Mouse (Mus musculus) liver, embryonic 12.5 days (tissue): Measurements from ENCODE around the gene Selp. TPM values are rescaled to one million over a fixed set of nuclear protein-coding genes. Genes with fewer than 3 reads are reported as not detected.

Experiments
- ATAC-seq: fragments of 200-750 bp; cut with Nextera tagmentation; 2 replicates; pipeline ENCODE4 v1.8.0; 2017; ENCODE audit warnings: moderate number of reproducible peaks, mild to moderate bottlenecking, moderate library complexity
- H3K27ac ChIP-seq: fragments of 300-500 bp; sonication (generic); 2 replicates; pipeline ENCODE4 v1.5.1; 2016; ENCODE audit warnings: mild to moderate bottlenecking
- H3K27me3 ChIP-seq: fragments of 300-500 bp; sonication (generic); replicated peaks from 2 replicates; pipeline ENCODE4 v1.6.1; 2016; ENCODE audit warnings: mild to moderate bottlenecking, moderate library complexity
- H3K36me3 ChIP-seq: fragments of 300-500 bp; sonication (generic); 2 replicates; pipeline ENCODE4 v1.6.1; 2016; ENCODE audit warnings: mild to moderate bottlenecking, moderate library complexity
- H3K4me1 ChIP-seq: fragments of 300-500 bp; sonication (generic); 2 replicates; pipeline ENCODE4 v1.6.1; 2016
- H3K4me2 ChIP-seq: fragments of 300-500 bp; sonication (generic); 2 replicates; pipeline ENCODE4 v1.6.1; 2016; ENCODE audit warnings: mild to moderate bottlenecking, moderate library complexity
- H3K4me3 ChIP-seq: fragments of 300-500 bp; sonication (generic); 2 replicates; pipeline ENCODE4 v1.5.1; 2016; ENCODE audit warnings: mild to moderate bottlenecking, moderate library complexity
- H3K9ac ChIP-seq: fragments of 300-500 bp; sonication (generic); 2 replicates; pipeline ENCODE4 v1.6.1; 2016; ENCODE audit warnings: mild to moderate bottlenecking, moderate library complexity
- H3K9me3 ChIP-seq: fragments of 300-500 bp; sonication (generic); replicated peaks from 2 replicates; pipeline ENCODE4 v1.6.1; 2016; ENCODE audit warnings: mild to moderate bottlenecking, moderate library complexity
- WGBS: fragments of 180-500 bp; shearing (Covaris S2); methylation state at CpG from one replicate; pipeline ENCODE4 v1.1.7; 2016; ENCODE audit not compliant: insufficient replicate concordance; 5-methylcytosine and 5-hydroxymethylcytosine counted together
- polyA plus RNA-seq: library from polyadenylated mRNA; unstranded; fragments of >200 nt; fragmentation: Nextera tagmentation; extraction: Ambion mirVana; gene quantifications from 2 replicates; pipeline ENCODE4 v1.2.1, GENCODE M21; 2016

The Selp gene
- polyA plus RNA-seq, 1 experiment from 2014 or later, result 0.41 TPM

GRCm38 (mm10) chr1:164184871-164185223, 69.8 kb downstream of the Selp start:
- H3K4me1 ChIP-seq, result no peaks in the 10 kb centered on the region
- no peak for ATAC-seq

GRCm38 (mm10) chr1:164185316-164185715, 70.3 kb downstream of the Selp start:
- Histone ChIP-seq H3K27me3 (no peaks in the 10 kb centered on the region), H3K4me2 (no peak overlapping the region), H3K4me3 (no peak overlapping the region), H3K4me1 (no peaks in the 10 kb centered on the region), H3K36me3 (peaks cover 2% of the 10 kb centered on the region), H3K9ac (no peak overlapping the region), H3K9me3 (no peaks in the 10 kb centered on the region), H3K27ac (no peak overlapping the region)
- ATAC-seq, result no peak
- WGBS, result 78% methylated on average over 4 of the region's 4 CpGs

More at GRCm38 (mm10) chr1:164184871-164185223, 69.8 kb downstream of the Selp start:
- Histone ChIP-seq H3K4me2 (no peak overlapping the region), H3K4me3 (no peak overlapping the region), H3K36me3 (peaks cover 2% of the 10 kb centered on the region; the same call in 1 of the 2 replicates), H3K27me3 (no peaks in the 10 kb centered on the region), H3K9me3 (no peaks in the 10 kb centered on the region), H3K27ac (no peak overlapping the region), H3K9ac (no peak overlapping the region)
- 31% methylated on average over 8 of the region's 8 CpGs for WGBS

GRCm38 (mm10) chr1:164187002-164187560, 72.0 kb downstream of the Selp start:
- no peak for ATAC-seq
- no peaks in the 10 kb centered on the region for H3K27me3 ChIP-seq
- no peaks in the 10 kb centered on the region for H3K4me1 ChIP-seq
- H3K9ac ChIP-seq, result no peak overlapping the region
- H3K4me3 ChIP-seq, result no peak overlapping the region
- peaks cover 2% of the 10 kb centered on the region for H3K36me3 ChIP-seq
- WGBS, result 71% methylated on average over 1 of the region's 1 CpGs
- no peak overlapping the region for H3K4me2 ChIP-seq
- no peak overlapping the region for H3K27ac ChIP-seq
- no peaks in the 10 kb centered on the region for H3K9me3 ChIP-seq

- no peak overlapping the region for H3K27ac ChIP-seq
- H3K27me3 ChIP-seq, result no peaks in the 10 kb centered on the region
- H3K9ac ChIP-seq, result no peak overlapping the region
- H3K4me3 ChIP-seq, result no peak overlapping the region
- no peak for ATAC-seq
- peaks cover 6% of the 10 kb centered on the region for H3K36me3 ChIP-seq
- H3K9me3 ChIP-seq, result no peaks in the 10 kb centered on the region
- H3K4me1 ChIP-seq, result no peaks in the 10 kb centered on the region
- H3K4me2 ChIP-seq, result no peak overlapping the region
- WGBS, result 69% methylated on average over 4 of the region's 4 CpGs
Observed at GRCm38 (mm10) chr1:164199551-164199950, 84.5 kb downstream of the Selp start.

Other genes starting within 250 kb of the Selp start
- 17.0 and 18.8 TPM in 2 replicates for gene Scyl3, start 186.2 kb upstream of the Selp start, polyA plus RNA-seq
- gene BC055324, start 120.5 kb upstream of the Selp start, polyA plus RNA-seq, result 15.5 and 16.5 TPM in 2 replicates
- 6.4 and 6.7 TPM in 2 replicates for gene Mettl18, start 120.4 kb upstream of the Selp start, polyA plus RNA-seq
- gene Sele, start 67.0 kb upstream of the Selp start, polyA plus RNA-seq, result 0.05 TPM in 1 of 2 replicates, not detected in the other
- 2.0 and 3.2 TPM in 2 replicates for gene Sell, start 53.3 kb upstream of the Selp start, polyA plus RNA-seq
- 6.2 and 7.0 TPM in 2 replicates for gene F5, start 36.6 kb downstream of the Selp start, polyA plus RNA-seq
- 24.9 and 26.6 TPM in 2 replicates for gene Slc19a2, start 133.8 kb downstream of the Selp start, polyA plus RNA-seq
- gene Ccdc181, start 160.3 kb downstream of the Selp start, polyA plus RNA-seq, result 5.2 and 5.3 TPM in 2 replicates
- 11.9 and 13.4 TPM in 2 replicates for gene Nme7, start 188.9 kb downstream of the Selp start, polyA plus RNA-seq
- 14.8 and 15.8 TPM in 2 replicates for gene Blzf1, start 192.2 kb downstream of the Selp start, polyA plus RNA-seq